Mouse (Mus musculus): ENCODE data around the gene Olfr1404. TPM values are rescaled to one million over a fixed set of nuclear protein-coding genes. Genes with fewer than 3 reads are reported as not detected.

The Olfr1404 gene
- polyA plus RNA-seq, 1 experiment from 2014 or later, result not detected

Other genes starting within 250 kb of the Olfr1404 start
- gene Olfr1408, start 75.0 kb upstream of the Olfr1404 start, polyA plus RNA-seq (2015; fragmentation: Nextera tagmentation; extraction: Ambion mirVana), result not detected in 2 replicates
- not detected in 2 replicates for gene Olfr1406, start 21.8 kb upstream of the Olfr1404 start, polyA plus RNA-seq (2015; fragmentation: Nextera tagmentation; extraction: Ambion mirVana)
- gene Olfr218, start 14.6 kb upstream of the Olfr1404 start, polyA plus RNA-seq (2015; fragmentation: Nextera tagmentation; extraction: Ambion mirVana), result not detected in 2 replicates
- gene Fcer1a, start 14.8 kb downstream of the Olfr1404 start, polyA plus RNA-seq (2015; fragmentation: Nextera tagmentation; extraction: Ambion mirVana), result not detected in 2 replicates
- not detected in 2 replicates for gene Olfr418, start 53.6 kb downstream of the Olfr1404 start, polyA plus RNA-seq (2015; fragmentation: Nextera tagmentation; extraction: Ambion mirVana)
- gene Mptx2, start 65.4 kb downstream of the Olfr1404 start, polyA plus RNA-seq (2015; fragmentation: Nextera tagmentation; extraction: Ambion mirVana), result not detected in 2 replicates
- 18.6 and 19.9 TPM in 2 replicates for gene Ackr1, start 121.4 kb downstream of the Olfr1404 start, polyA plus RNA-seq (2015; fragmentation: Nextera tagmentation; extraction: Ambion mirVana)
- gene Aim2, start 138.5 kb downstream of the Olfr1404 start, polyA plus RNA-seq (2015; fragmentation: Nextera tagmentation; extraction: Ambion mirVana), result 0.83 and 2.0 TPM in 2 replicates
- 81.5 and 84.8 TPM in 2 replicates for gene Cadm3, start 155.3 kb downstream of the Olfr1404 start, polyA plus RNA-seq (2015; fragmentation: Nextera tagmentation; extraction: Ambion mirVana)

All from hindbrain, embryonic 15.5 days (tissue).